Mouse (Mus musculus): ENCODE results near the gene Lrp5. TPM values are rescaled to one million over a fixed set of nuclear protein-coding genes. Genes with fewer than 3 reads are reported as not detected.

The Lrp5 gene
- total and polyA plus RNA-seq, 2 experiments from 2014 or later: 0.56 to 11.1 TPM

DNA sequence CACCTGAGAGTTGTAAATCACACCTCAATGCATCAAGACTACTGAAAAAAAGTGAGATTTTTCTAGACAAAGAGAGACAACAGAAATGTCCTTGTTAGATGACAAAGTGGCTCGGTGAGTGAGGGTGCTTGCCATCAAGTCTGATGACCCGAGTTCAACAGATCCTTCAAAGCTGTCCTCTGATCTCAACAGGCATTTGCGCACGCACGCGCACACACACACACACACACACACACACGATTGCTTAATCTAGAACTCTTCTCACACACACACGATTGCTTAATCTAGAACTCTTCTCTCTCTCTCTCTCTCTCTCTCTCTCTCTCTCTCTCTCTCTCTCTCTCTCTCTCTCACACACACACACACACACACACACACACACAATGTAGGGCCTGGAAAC, 9.6 kb upstream of the Lrp5 start:
- DNase-seq (no peak), ATAC-seq (no peak)
- 95% methylated on average over 8 of the region's 8 CpGs for WGBS
- Histone ChIP-seq H3K4me3 (ENCODE audit: low read depth, low read length) (no peak overlapping the region), H3K4me2 (ENCODE audit: low read depth) (no peak overlapping the region), H3K27me3 (ENCODE audit: insufficient read depth, low read length) (no peaks in the 10 kb centered on the region), H3K9me3 (ENCODE audit: low read length) (no peaks in the 10 kb centered on the region), H3K9ac (no peak overlapping the region), H3K4me1 (ENCODE audit: insufficient read depth) (no peaks in the 10 kb centered on the region), H3K27ac (ENCODE audit: low read depth, low read length) (no peak overlapping the region), H3K36me3 (ENCODE audit: insufficient read depth) (no peaks in the 10 kb centered on the region)
- TF ChIP-seq CTCF (IDR thresholded peaks at IDR 0.05; ENCODE audit: low read depth): no peak

DNA sequence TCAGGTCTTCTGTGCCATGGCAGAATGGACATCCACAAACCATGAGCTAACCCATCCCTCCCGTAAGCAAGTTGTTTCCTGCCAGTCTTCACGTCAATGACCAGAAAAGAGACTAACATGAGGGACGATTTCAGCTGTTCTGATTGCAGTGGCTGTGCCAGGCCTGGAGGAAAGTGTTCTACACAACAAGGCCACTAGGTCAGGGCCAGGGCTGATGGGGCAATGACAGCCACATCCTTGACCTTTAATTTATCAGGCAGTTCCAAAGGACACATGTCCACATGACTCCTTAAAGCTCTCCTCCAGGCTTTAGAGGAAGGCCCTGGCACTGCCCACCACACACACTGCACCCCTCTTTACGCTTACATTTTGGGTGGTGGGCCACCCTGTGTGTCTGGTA, 9.1 kb upstream of the Lrp5 start:
- no peak overlapping the region for H3K4me2 ChIP-seq (ENCODE audit: low read depth)
- DNase-seq: no peak
- ATAC-seq: no peak
- H3K4me1 ChIP-seq (ENCODE audit: insufficient read depth): no peaks in the 10 kb centered on the region
- H3K4me3 ChIP-seq (ENCODE audit: low read depth, low read length): no peak overlapping the region
- no peaks in the 10 kb centered on the region for H3K36me3 ChIP-seq (ENCODE audit: insufficient read depth)
- H3K27me3 ChIP-seq (ENCODE audit: insufficient read depth, low read length): no peaks in the 10 kb centered on the region
- no peak for TF ChIP-seq CTCF (IDR thresholded peaks at IDR 0.05; ENCODE audit: low read depth)
- H3K9ac ChIP-seq: no peak overlapping the region
- WGBS: 88% methylated on average over 4 of the region's 4 CpGs
- no peak overlapping the region for H3K27ac ChIP-seq (ENCODE audit: low read depth, low read length)
- no peaks in the 10 kb centered on the region for H3K9me3 ChIP-seq (ENCODE audit: low read length)

DNA sequence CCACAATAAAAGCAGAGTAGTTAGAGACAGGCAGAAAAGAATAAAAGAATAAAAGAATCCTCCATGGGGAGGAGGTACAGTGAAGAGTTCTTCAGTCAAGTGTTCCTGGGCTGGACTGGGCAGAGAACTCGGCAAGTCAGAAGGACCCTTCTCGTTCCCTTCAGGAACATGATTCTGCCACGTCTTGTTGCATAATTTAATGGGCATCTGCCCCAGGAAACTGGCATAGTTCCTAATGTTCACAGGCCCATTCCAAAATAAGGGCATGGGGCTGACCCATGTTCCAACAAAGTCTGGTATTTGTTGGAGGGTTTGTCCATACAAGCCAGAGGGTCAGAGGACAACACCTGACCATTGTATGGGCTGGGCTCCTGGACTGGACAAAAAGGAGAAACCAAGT, 8.6 kb upstream of the Lrp5 start:
- Histone ChIP-seq H3K4me2 (ENCODE audit: low read depth) (no peak overlapping the region), H3K9me3 (ENCODE audit: low read length) (no peaks in the 10 kb centered on the region), H3K27me3 (ENCODE audit: insufficient read depth, low read length) (no peaks in the 10 kb centered on the region), H3K4me3 (ENCODE audit: low read depth, low read length) (no peak overlapping the region), H3K9ac (no peak overlapping the region), H3K36me3 (ENCODE audit: insufficient read depth) (no peaks in the 10 kb centered on the region), H3K27ac (ENCODE audit: low read depth, low read length) (no peak overlapping the region), H3K4me1 (ENCODE audit: insufficient read depth) (no peaks in the 10 kb centered on the region)
- 55% methylated on average over 3 of the region's 3 CpGs for WGBS
- DNase-seq (no peak), ATAC-seq (no peak)
- TF ChIP-seq CTCF (IDR thresholded peaks at IDR 0.05; ENCODE audit: low read depth): no peak

DNA sequence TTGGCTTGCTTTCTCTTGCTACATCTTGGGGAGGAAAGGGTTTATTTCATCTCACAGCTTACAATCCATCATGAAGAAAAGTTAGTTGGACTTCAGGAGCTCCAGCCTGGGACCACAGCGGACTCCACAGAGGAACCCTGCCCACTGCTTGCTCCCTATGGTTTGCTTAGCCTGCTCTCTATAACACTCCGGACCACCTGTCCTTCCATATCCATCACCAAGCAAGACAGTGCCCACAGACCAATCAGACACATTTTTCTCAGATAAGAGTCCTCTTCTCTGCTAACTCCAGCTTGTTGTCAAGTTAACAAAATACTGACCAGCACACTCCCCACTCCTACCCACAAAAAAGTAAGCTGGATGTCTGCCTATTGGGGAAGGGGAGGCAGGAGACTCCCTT, 8.1 kb upstream of the Lrp5 start:
- Histone ChIP-seq H3K4me1 (ENCODE audit: insufficient read depth) (no peaks in the 10 kb centered on the region), H3K27ac (ENCODE audit: low read depth, low read length) (no peak overlapping the region), H3K9ac (no peak overlapping the region), H3K4me3 (ENCODE audit: low read depth, low read length) (no peak overlapping the region), H3K4me2 (ENCODE audit: low read depth) (no peak overlapping the region), H3K36me3 (ENCODE audit: insufficient read depth) (no peaks in the 10 kb centered on the region), H3K9me3 (ENCODE audit: low read length) (no peaks in the 10 kb centered on the region), H3K27me3 (ENCODE audit: insufficient read depth, low read length) (no peaks in the 10 kb centered on the region)
- TF ChIP-seq CTCF (IDR thresholded peaks at IDR 0.05; ENCODE audit: low read depth): no peak
- ATAC-seq: no peak
- no peak for DNase-seq
- WGBS: 86% methylated on average over 2 of the region's 2 CpGs

DNA sequence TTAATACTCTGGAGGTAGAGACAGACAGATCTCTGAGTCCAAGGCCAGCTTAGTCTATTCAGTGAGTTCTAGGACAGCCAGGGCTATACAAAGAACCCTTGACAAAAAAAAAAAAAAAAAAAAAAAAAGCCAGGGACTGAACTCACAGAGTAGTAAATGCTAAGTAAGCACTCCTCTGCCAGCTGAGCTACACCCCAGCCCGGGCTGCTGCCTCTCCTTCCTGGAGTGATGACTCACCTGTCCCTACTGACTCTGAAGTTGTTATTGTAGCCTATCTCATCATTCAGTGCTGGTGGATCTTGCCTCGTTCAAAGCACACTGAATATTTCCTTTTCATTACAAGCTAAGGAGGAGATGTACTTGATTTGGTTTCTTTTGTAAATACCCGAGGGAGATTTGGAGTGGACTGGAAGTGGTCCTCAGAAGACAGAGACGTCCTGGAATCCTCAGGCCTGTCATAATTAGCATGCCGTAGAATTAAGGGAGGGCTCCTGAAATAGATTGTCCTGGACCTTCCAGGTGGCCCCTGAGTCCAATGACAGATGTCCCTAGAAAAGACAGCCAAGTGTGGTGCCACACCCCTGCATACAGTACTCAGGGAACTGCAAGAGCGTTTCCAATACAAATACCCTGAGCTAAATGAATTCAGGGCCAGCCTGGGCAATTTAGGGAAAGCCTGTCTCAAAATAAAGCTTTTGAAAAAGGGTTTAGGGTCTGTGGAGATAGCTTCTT, 6.2 kb upstream of the Lrp5 start:
- no peak for TF ChIP-seq CTCF (IDR thresholded peaks at IDR 0.05; ENCODE audit: low read depth)
- no peaks in the 10 kb centered on the region for H3K36me3 ChIP-seq (ENCODE audit: insufficient read depth)
- no peaks in the 10 kb centered on the region for H3K27me3 ChIP-seq (ENCODE audit: insufficient read depth, low read length)
- WGBS: 58% methylated on average over 6 of the region's 6 CpGs
- H3K4me3 ChIP-seq (ENCODE audit: low read depth, low read length): no peak overlapping the region
- no peak overlapping the region for H3K27ac ChIP-seq (ENCODE audit: low read depth, low read length)
- no peak overlapping the region for H3K9ac ChIP-seq
- no peak for DNase-seq
- no peak for ATAC-seq
- no peaks in the 10 kb centered on the region for H3K9me3 ChIP-seq (ENCODE audit: low read length)
- H3K4me1 ChIP-seq (ENCODE audit: insufficient read depth): no peaks in the 10 kb centered on the region
- no peak overlapping the region for H3K4me2 ChIP-seq (ENCODE audit: low read depth)

DNA sequence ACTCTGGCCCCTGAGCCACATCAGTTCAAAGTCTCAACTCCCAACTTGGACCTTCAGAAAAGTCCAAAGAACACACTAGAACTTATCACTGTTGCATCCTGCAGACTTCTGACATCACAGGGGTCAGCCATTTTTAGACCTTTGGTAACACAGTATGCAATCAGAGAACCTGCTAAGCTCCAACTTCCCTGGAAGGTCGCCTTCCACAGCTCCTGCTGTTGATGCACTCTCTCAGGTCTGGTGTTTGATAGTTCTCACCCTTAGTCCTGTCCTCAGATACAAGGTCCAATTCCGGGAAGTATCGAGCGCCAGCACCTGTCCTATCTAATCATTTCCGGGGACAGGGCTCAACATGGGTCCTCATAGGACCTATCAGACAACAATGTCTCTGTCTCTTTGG, 5.0 kb upstream of the Lrp5 start:
- Histone ChIP-seq H3K36me3 (ENCODE audit: insufficient read depth) (no peaks in the 10 kb centered on the region), H3K4me3 (ENCODE audit: low read depth, low read length) (no peak overlapping the region), H3K27ac (ENCODE audit: low read depth, low read length) (no peak overlapping the region), H3K9ac (no peak overlapping the region), H3K9me3 (ENCODE audit: low read length) (no peaks in the 10 kb centered on the region), H3K27me3 (ENCODE audit: insufficient read depth, low read length) (no peaks in the 10 kb centered on the region), H3K4me2 (ENCODE audit: low read depth) (no peak overlapping the region), H3K4me1 (ENCODE audit: insufficient read depth) (no peaks in the 10 kb centered on the region)
- no peak for TF ChIP-seq CTCF (IDR thresholded peaks at IDR 0.05; ENCODE audit: low read depth)
- ATAC-seq (no peak), DNase-seq (no peak)
- WGBS: 92% methylated on average over 5 of the region's 5 CpGs

DNA sequence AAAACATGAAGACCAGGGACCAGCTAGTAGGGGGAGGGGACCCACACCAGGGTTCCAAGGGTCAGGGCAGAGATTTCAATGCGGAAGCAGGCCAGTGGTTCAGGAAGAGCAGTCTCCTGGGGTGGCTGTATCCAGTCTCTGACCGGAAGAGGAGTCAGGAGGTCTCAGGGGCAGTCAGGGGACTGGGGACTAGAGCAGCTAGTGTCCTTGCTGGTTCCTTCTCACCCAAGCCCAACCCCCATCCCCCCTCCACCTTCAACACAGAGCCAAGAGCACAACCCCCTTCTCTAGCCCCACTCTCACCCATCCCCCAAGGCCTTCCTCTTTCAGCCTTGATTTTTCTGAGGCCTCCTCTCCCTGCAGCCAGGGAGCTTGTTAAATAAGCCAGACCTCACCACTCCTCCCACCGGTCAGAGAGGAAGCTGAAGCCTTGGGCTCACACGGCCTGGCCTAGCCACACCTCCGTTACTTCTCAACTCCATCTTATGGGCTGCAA, 1.4 kb upstream of the Lrp5 start:
- H3K9me3 ChIP-seq (ENCODE audit: low read length): no peaks in the 10 kb centered on the region
- ATAC-seq: peak; percentile 12; the same call in 1 of the 2 replicates
- no peak overlapping the region for H3K4me3 ChIP-seq (ENCODE audit: low read depth, low read length)
- no peak overlapping the region for H3K27ac ChIP-seq (ENCODE audit: low read depth, low read length)
- TF ChIP-seq CTCF (IDR thresholded peaks at IDR 0.05; ENCODE audit: low read depth): no peak
- no peak overlapping the region for H3K9ac ChIP-seq
- 36% methylated on average over 5 of the region's 5 CpGs for WGBS
- no peak overlapping the region for H3K4me2 ChIP-seq (ENCODE audit: low read depth)
- peaks cover 9% of the 10 kb centered on the region; the same call in 1 of the 2 replicates for H3K4me1 ChIP-seq (ENCODE audit: insufficient read depth)
- DNase-seq: no peak
- H3K36me3 ChIP-seq (ENCODE audit: insufficient read depth): no peaks in the 10 kb centered on the region
- H3K27me3 ChIP-seq (ENCODE audit: insufficient read depth, low read length): no peaks in the 10 kb centered on the region

Data from forebrain, postnatal 0 days (tissue).